Mouse (Mus musculus) embryonic facial prominence, embryonic 11.5 days (tissue): ENCODE measurements around the gene Plekhb2. TPM values are rescaled to one million over a fixed set of nuclear protein-coding genes. Genes with fewer than 3 reads are reported as not detected.

Experiments
- ATAC-seq: fragments of 200-750 bp; cut with Nextera tagmentation; replicated peaks from 2 replicates; pipeline ENCODE4 v1.8.0; 2017; ENCODE audit warnings: low read depth; ENCODE audit not compliant: insufficient number of reproducible peaks, low FRiP score, low TSS enrichment
- DNase-seq: peaks from one replicate; pipeline ENCODE4 v3.0.0-alpha.2; 2015; ENCODE audit warnings: low spot score
- H3K27ac ChIP-seq: fragments of 300-500 bp; sonication (generic); replicated peaks from 2 replicates; pipeline ENCODE4 v1.5.1; 2014; ENCODE audit warnings: mild to moderate bottlenecking, low read depth, low read length, control low read depth
- H3K27me3 ChIP-seq: fragments of 300-500 bp; sonication (generic); 2 replicates; pipeline ENCODE4 v1.6.1; 2014; ENCODE audit warnings: mild to moderate bottlenecking, low read length, moderate library complexity, mixed read lengths; ENCODE audit not compliant: control insufficient read depth, insufficient read depth
- H3K36me3 ChIP-seq: fragments of 300-500 bp; sonication (generic); replicated peaks from 2 replicates; pipeline ENCODE4 v1.6.1; 2014; ENCODE audit warnings: low read depth, mild to moderate bottlenecking, low read length, moderate library complexity, mixed read lengths; ENCODE audit not compliant: control insufficient read depth, insufficient read depth
- H3K4me1 ChIP-seq: fragments of 300-500 bp; sonication (generic); 2 replicates; pipeline ENCODE4 v1.6.1; 2014; ENCODE audit warnings: low read length, mixed read lengths; ENCODE audit not compliant: control insufficient read depth, insufficient read depth
- H3K4me2 ChIP-seq: fragments of 300-500 bp; sonication (generic); 2 replicates; pipeline ENCODE4 v1.6.1; 2014; ENCODE audit warnings: low read depth, mild to moderate bottlenecking, control low read depth, low read length, moderate library complexity
- H3K4me3 ChIP-seq: fragments of 300-500 bp; sonication (generic); 2 replicates; pipeline ENCODE4 v1.5.1; 2014; ENCODE audit warnings: low read depth, low read length, control low read depth
- H3K9ac ChIP-seq: fragments of 300-500 bp; sonication (generic); replicated peaks from 2 replicates; pipeline ENCODE4 v1.6.1; 2014; ENCODE audit warnings: mild to moderate bottlenecking, control low read depth, low read length
- H3K9me3 ChIP-seq: fragments of 300-500 bp; sonication (generic); replicated peaks from 2 replicates; pipeline ENCODE4 v1.6.1; 2016; ENCODE audit warnings: mild to moderate bottlenecking, low read length, inconsistent platforms, mixed read lengths; ENCODE audit not compliant: control insufficient read depth
- WGBS: fragments of 180-500 bp; shearing (Covaris S2); extraction: QIAGEN DNeasy Blood & Tissue Kit; methylation state at CpG from one replicate; pipeline ENCODE4 v1.1.7; 2014; 5-methylcytosine and 5-hydroxymethylcytosine counted together
- polyA plus RNA-seq: library from polyadenylated mRNA; unstranded; fragments of >200 nt; fragmentation: Nextera tagmentation; extraction: Ambion mirVana; gene quantifications from 2 replicates; pipeline ENCODE4 v1.2.1, GENCODE M21; 2014

Gene Plekhb2
- polyA plus RNA-seq, 1 experiment from 2014 or later: 25.6 TPM

DNA sequence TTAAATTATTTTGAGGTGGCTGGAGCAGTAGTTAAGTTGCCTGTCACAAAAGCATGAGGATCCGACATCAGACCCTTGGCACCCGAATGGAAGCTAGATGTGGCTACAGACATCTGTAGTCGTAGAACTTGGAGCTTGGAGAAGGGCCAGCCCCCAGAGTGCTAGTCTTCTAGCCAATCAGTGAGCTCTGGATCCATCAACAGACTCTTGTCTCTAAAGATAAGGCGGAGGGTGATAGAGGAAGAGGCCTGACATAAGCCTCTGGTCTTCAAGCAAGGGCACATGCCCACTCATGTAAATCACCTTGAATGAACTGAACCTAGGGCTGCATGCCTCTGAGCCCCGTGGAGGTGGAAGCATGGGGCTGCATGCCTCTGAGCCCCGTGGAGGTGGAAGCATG, 29.8 kb downstream of the Plekhb2 start:
- Histone ChIP-seq H3K36me3 (no peaks in the 10 kb centered on the region), H3K9me3 (no peaks in the 10 kb centered on the region), H3K27ac (no peak overlapping the region), H3K4me2 (no peak overlapping the region), H3K27me3 (no peaks in the 10 kb centered on the region), H3K4me3 (no peak overlapping the region), H3K4me1 (no peaks in the 10 kb centered on the region), H3K9ac (no peak overlapping the region)
- DNase-seq: no peak
- 80% methylated on average over 6 of the region's 6 CpGs for WGBS
- ATAC-seq: no peak

DNA sequence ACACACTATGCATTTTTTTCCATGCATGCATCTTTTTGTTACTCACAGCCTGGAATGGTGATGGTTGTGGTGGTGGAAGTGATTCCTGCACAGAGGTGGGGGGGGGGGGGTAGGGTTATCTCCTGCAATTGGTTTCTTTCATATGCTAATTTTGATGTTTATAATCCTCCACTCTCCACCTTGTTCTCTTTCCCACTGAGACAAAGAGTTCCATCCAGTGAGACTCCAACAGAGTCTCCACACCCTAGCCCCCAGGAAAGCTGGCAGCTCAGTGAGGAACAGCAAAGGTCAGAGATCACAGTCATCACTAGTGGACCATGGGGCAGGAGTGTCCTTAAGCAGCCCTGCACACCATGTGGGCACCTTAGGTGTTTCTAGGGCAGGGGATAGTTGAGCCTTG, 34.0 kb downstream of the Plekhb2 start:
- DNase-seq (no peak), ATAC-seq (no peak)
- Histone ChIP-seq H3K27me3 (no peaks in the 10 kb centered on the region), H3K4me3 (no peak overlapping the region), H3K9me3 (no peaks in the 10 kb centered on the region), H3K9ac (no peak overlapping the region), H3K4me1 (no peaks in the 10 kb centered on the region), H3K4me2 (no peak overlapping the region), H3K27ac (no peak overlapping the region), H3K36me3 (no peaks in the 10 kb centered on the region)

DNA sequence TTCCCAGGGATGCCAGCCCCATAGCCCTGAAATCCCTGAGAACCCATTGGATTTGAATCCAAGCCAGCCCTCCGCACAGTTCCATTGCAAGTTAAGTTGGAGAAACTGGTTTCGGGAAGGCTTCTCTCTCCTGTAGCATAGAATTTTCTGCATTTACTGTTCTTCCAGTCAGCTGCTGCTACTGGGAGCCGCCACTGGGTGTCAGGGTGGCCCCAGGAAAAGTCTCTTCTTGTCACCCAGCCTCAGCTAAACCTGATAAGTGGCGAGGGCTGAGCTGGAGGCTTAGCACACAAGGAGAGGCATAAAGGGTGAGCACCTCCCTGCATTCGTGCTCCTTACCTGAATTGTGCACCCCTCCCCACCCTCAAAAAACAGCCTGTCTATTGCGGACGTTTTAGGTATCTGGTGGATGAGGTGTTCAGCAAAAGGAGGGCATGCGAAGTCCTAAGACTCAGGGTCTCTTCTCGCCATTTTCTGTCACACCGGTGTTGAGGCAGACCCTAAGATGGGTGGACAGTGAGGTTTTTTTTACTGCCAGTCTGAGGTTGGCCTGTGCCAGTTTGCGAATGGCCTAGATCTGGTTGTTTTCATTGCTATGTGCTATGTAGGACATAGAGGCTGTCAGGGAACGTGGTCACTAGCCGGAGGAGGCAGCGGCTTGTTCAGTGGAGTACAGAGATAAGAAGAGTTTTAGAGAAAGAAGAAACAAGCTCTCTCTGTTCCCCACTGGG, 41.9 kb downstream of the Plekhb2 start:
- Histone ChIP-seq H3K4me1 (no peaks in the 10 kb centered on the region), H3K36me3 (no peaks in the 10 kb centered on the region), H3K9ac (no peak overlapping the region), H3K9me3 (no peaks in the 10 kb centered on the region), H3K4me3 (no peak overlapping the region), H3K4me2 (no peak overlapping the region), H3K27ac (no peak overlapping the region), H3K27me3 (no peaks in the 10 kb centered on the region)
- ATAC-seq: no peak
- WGBS: 59% methylated on average over 14 of the region's 14 CpGs
- peak; percentile 61 for DNase-seq

DNA sequence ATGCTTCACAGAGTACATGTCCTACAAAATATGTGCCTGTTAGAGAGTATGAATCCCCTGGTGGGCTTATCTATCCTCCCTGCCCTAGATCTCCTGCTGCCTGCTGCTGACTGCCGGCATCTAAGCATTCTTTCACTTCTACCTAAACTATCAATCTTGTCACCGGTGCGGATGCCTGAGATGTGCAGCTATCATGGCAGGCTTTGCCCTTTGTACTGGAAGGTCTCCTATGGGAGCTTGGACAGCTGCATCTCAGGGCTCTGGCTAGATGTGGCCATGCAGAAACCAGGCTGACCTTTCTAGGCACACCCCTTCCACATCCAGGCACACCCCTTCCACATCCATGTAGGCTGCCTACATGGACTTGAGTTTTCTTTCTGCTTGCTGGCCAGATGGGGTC, 42.7 kb downstream of the Plekhb2 start:
- Histone ChIP-seq H3K27me3 (no peaks in the 10 kb centered on the region), H3K27ac (no peak overlapping the region), H3K4me2 (no peak overlapping the region), H3K36me3 (no peaks in the 10 kb centered on the region), H3K4me1 (no peaks in the 10 kb centered on the region), H3K9me3 (no peaks in the 10 kb centered on the region), H3K9ac (no peak overlapping the region), H3K4me3 (no peak overlapping the region)
- no peak for ATAC-seq
- DNase-seq: no peak
- 84% methylated on average over 3 of the region's 3 CpGs for WGBS

DNA sequence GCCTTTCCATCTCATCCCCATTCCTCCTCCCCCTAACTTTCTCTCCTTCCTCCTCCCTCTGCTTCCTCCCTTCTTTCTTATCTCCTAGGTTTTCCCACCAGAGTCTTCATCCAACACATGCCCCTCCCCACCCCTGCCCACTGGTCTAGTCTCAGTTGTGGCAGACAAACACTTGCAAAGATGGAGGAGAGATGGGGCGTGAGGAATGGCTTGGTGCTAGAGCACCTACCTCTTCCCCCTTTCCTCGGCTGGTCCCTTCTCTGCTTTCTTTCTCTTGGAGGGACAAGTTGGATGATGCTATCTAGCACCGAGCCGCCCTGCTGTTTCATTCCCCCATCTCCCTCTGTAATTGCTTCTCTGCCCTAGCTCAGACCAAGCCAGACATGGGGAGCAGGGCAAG, 43.6 kb downstream of the Plekhb2 start:
- Histone ChIP-seq H3K4me2 (no peak overlapping the region), H3K36me3 (no peaks in the 10 kb centered on the region), H3K9ac (no peak overlapping the region), H3K4me1 (no peaks in the 10 kb centered on the region), H3K4me3 (no peak overlapping the region), H3K27ac (no peak overlapping the region), H3K9me3 (no peaks in the 10 kb centered on the region), H3K27me3 (no peaks in the 10 kb centered on the region)
- ATAC-seq (no peak), DNase-seq (no peak)
- 79% methylated on average over 4 of the region's 4 CpGs for WGBS

DNA sequence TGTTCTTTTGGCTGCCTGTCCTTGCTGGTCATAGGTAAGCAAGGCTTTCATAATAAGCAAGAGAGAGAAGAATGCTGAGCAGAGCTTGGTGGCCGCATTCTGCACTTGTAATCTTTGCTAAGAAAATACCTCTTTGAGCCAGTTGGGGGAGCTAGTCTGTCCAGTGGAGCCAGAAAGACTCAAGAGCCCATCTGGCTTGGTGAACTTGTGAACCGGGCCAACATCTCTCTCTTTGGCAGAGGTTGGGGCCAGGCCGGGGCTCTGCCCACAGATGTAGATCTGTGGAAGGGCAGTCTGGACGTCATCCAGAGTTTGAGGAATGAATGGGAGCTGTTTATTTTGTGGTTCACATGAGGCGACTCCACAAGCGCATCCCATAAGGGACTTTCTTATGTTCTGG, 44.1 kb downstream of the Plekhb2 start:
- Histone ChIP-seq H3K36me3 (no peaks in the 10 kb centered on the region), H3K4me1 (no peaks in the 10 kb centered on the region), H3K4me3 (no peak overlapping the region), H3K9me3 (no peaks in the 10 kb centered on the region), H3K9ac (no peak overlapping the region), H3K27me3 (no peaks in the 10 kb centered on the region), H3K27ac (no peak overlapping the region), H3K4me2 (no peak overlapping the region)
- ATAC-seq (no peak), DNase-seq (peak; percentile 11)
- WGBS: 74% methylated on average over 6 of the region's 6 CpGs

DNA sequence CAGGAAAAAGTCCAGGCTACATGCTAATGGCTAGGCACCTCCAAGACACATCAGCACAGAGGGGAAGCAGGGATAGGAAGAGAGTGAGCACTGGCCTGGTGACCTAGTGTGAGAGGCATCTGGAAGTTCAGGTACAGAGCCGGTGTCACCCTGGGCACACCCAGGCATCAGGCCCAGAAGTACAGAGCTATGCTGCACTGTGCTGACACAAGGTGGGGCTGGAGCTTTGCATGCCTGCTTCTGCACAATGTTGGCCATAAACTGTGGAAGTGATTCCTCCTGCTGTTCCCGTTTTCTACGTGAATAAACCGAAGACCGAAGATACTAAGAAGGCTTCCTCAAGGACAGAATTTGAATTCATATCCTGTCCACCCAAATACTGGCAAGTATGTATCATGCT, 46.3 kb downstream of the Plekhb2 start:
- H3K9me3 ChIP-seq: no peaks in the 10 kb centered on the region
- no peak for ATAC-seq
- no peaks in the 10 kb centered on the region for H3K27me3 ChIP-seq
- no peak for DNase-seq
- no peaks in the 10 kb centered on the region for H3K4me1 ChIP-seq
- no peak overlapping the region for H3K4me2 ChIP-seq
- H3K27ac ChIP-seq: no peak overlapping the region
- H3K4me3 ChIP-seq: no peak overlapping the region
- H3K9ac ChIP-seq: no peak overlapping the region
- no peaks in the 10 kb centered on the region for H3K36me3 ChIP-seq
- WGBS: 92% methylated on average over 5 of the region's 5 CpGs

DNA sequence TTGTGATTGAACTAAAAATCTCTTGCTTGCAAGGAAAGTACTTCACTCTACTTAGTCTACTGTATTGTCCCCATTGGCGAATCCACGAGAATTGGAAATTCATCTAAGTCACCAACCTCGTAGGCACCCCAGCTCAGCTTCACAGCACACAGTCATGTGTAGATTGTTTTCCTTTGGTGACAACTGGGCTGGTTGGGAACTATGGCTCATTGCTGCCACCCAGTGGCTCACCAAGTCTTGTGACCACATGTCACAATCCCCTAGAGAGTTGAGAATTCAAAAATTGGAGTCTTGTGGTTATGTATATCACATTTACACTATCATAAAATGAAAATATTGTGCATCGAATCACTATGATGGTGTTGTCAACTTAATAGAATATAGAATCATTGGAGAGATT, 47.1 kb downstream of the Plekhb2 start:
- H3K36me3 ChIP-seq: no peaks in the 10 kb centered on the region
- ATAC-seq (no peak), DNase-seq (peak; percentile 44)
- no peaks in the 10 kb centered on the region for H3K4me1 ChIP-seq
- 64% methylated on average over 4 of the region's 4 CpGs for WGBS
- no peaks in the 10 kb centered on the region for H3K27me3 ChIP-seq
- H3K4me3 ChIP-seq: no peak overlapping the region
- no peak overlapping the region for H3K4me2 ChIP-seq
- no peak overlapping the region for H3K27ac ChIP-seq
- no peak overlapping the region for H3K9ac ChIP-seq
- H3K9me3 ChIP-seq: no peaks in the 10 kb centered on the region
